Mouse (Mus musculus): ENCODE results near the gene Dnmt3c. TPM values are rescaled to one million over a fixed set of nuclear protein-coding genes. Genes with fewer than 3 reads are reported as not detected.
"Not testable (repeated sequence)": the region's sequence is repeated elsewhere in the genome, so short reads cannot be mapped to it uniquely, and the experiment has no call there.

The Dnmt3c gene
- polyA plus RNA-seq, 1 experiment from 2014 or later = not detected

GRCm38 (mm10) chr2:153675364-153675763 is 21.1 kb upstream of the Dnmt3c start:
- H3K9me3 ChIP-seq; H3K27me3 ChIP-seq; H3K4me2 ChIP-seq; ATAC-seq (ENCODE audit: borderline replicate concordance, extremely low read depth, low FRiP score, low TSS enrichment); H3K9ac ChIP-seq; H3K4me1 ChIP-seq; H3K4me3 ChIP-seq; H3K36me3 ChIP-seq; H3K27ac ChIP-seq: not testable (repeated sequence)
- WGBS = 64% methylated on average over 1 of the region's 1 CpGs

- H3K9me3 ChIP-seq = no peaks in the 10 kb centered on the region
- no peak overlapping the region for H3K4me3 ChIP-seq
- H3K4me2 ChIP-seq = no peak overlapping the region
- H3K9ac ChIP-seq = no peak overlapping the region
- 89% methylated on average over 6 of the region's 6 CpGs for WGBS
- H3K4me1 ChIP-seq = no peaks in the 10 kb centered on the region
- peaks cover 8% of the 10 kb centered on the region; the same call in 1 of the 2 replicates for H3K36me3 ChIP-seq
- H3K27ac ChIP-seq = no peak overlapping the region
- H3K27me3 ChIP-seq = no peaks in the 10 kb centered on the region
- no peak for ATAC-seq (ENCODE audit: borderline replicate concordance, extremely low read depth, low FRiP score, low TSS enrichment)
These were observed 19.5 kb upstream of the Dnmt3c start for GRCm38 (mm10) chr2:153676944-153677343.

GRCm38 (mm10) chr2:153677550-153677949 is 18.9 kb upstream of the Dnmt3c start:
- no peaks in the 10 kb centered on the region for H3K4me1 ChIP-seq
- no peak overlapping the region for H3K27ac ChIP-seq
- ATAC-seq (ENCODE audit: borderline replicate concordance, extremely low read depth, low FRiP score, low TSS enrichment) = no peak
- no peak overlapping the region for H3K9ac ChIP-seq
- H3K4me3 ChIP-seq = no peak overlapping the region
- WGBS = 79% methylated on average over 7 of the region's 7 CpGs
- H3K36me3 ChIP-seq = peaks cover 8% of the 10 kb centered on the region; the same call in 1 of the 2 replicates
- H3K27me3 ChIP-seq = no peaks in the 10 kb centered on the region
- H3K9me3 ChIP-seq = no peaks in the 10 kb centered on the region
- no peak overlapping the region for H3K4me2 ChIP-seq

- no peak overlapping the region for H3K27ac ChIP-seq
- WGBS = 98% methylated on average over 1 of the region's 1 CpGs
- no peak overlapping the region for H3K4me2 ChIP-seq
- H3K4me1 ChIP-seq = no peaks in the 10 kb centered on the region
- peaks cover 8% of the 10 kb centered on the region; the same call in 1 of the 2 replicates for H3K36me3 ChIP-seq
- H3K9me3 ChIP-seq = no peaks in the 10 kb centered on the region
- ATAC-seq (ENCODE audit: borderline replicate concordance, extremely low read depth, low FRiP score, low TSS enrichment) = no peak
- H3K4me3 ChIP-seq = no peak overlapping the region
- H3K27me3 ChIP-seq = no peaks in the 10 kb centered on the region
- H3K9ac ChIP-seq = no peak overlapping the region
These were observed 16.5 kb upstream of the Dnmt3c start for GRCm38 (mm10) chr2:153679959-153680358.

- H3K4me2 ChIP-seq; H3K9ac ChIP-seq; H3K36me3 ChIP-seq; H3K4me3 ChIP-seq; H3K9me3 ChIP-seq; H3K4me1 ChIP-seq; H3K27ac ChIP-seq; H3K27me3 ChIP-seq; ATAC-seq (ENCODE audit: borderline replicate concordance, extremely low read depth, low FRiP score, low TSS enrichment): not testable (repeated sequence)
- 73% methylated on average over 7 of the region's 7 CpGs for WGBS
These were observed 3.0 kb upstream of the Dnmt3c start for GRCm38 (mm10) chr2:153693413-153693812.

GRCm38 (mm10) chr2:153694462-153695085 is 1.9 kb upstream of the Dnmt3c start:
- no peaks in the 10 kb centered on the region for H3K9me3 ChIP-seq

GRCm38 (mm10) chr2:153703389-153703788 is 6.9 kb downstream of the Dnmt3c start:
- 43% methylated on average over 6 of the region's 6 CpGs for whole genome bisulfite sequencing
- no peaks in the 10 kb centered on the region for H3K36me3 ChIP-seq
- H3K9ac ChIP-seq = no peak overlapping the region
- no peaks in the 10 kb centered on the region for H3K27me3 ChIP-seq
- ATAC-seq (ENCODE audit: borderline replicate concordance, extremely low read depth, low FRiP score, low TSS enrichment) = no peak
- H3K9me3 ChIP-seq = no peaks in the 10 kb centered on the region
- no peak overlapping the region for H3K4me2 ChIP-seq
- no peak overlapping the region for H3K27ac ChIP-seq
- no peak overlapping the region for H3K4me3 ChIP-seq
- H3K4me1 ChIP-seq = no peaks in the 10 kb centered on the region

More at GRCm38 (mm10) chr2:153694462-153695085, 1.9 kb upstream of the Dnmt3c start:
- Histone ChIP-seq H3K36me3 (no peaks in the 10 kb centered on the region), H3K27me3 (no peaks in the 10 kb centered on the region), H3K4me1 (no peaks in the 10 kb centered on the region), H3K9ac (no peak overlapping the region), H3K4me3 (no peak overlapping the region), H3K27ac (no peak overlapping the region), H3K4me2 (no peak overlapping the region)
- ATAC-seq (ENCODE audit: borderline replicate concordance, extremely low read depth, low FRiP score, low TSS enrichment) = no peak
- 63% methylated on average over 19 of the region's 19 CpGs for WGBS

GRCm38 (mm10) chr2:153710701-153711330 is 14.4 kb downstream of the Dnmt3c start:
- H3K4me1 ChIP-seq = peaks cover 23% of the 10 kb centered on the region
- no peak overlapping the region for H3K4me3 ChIP-seq
- WGBS = 39% methylated on average over 8 of the region's 8 CpGs
- no peaks in the 10 kb centered on the region for H3K9me3 ChIP-seq
- H3K36me3 ChIP-seq = no peaks in the 10 kb centered on the region
- no peaks in the 10 kb centered on the region for H3K27me3 ChIP-seq
- H3K27ac ChIP-seq = no peak overlapping the region
- no peak overlapping the region for H3K9ac ChIP-seq
- ATAC-seq (ENCODE audit: borderline replicate concordance, extremely low read depth, low FRiP score, low TSS enrichment) = peak; percentile 44; the same call in 1 of the 2 replicates
- H3K4me2 ChIP-seq = no peak overlapping the region

- Histone ChIP-seq H3K36me3 (no peaks in the 10 kb centered on the region), H3K4me2 (no peak overlapping the region), H3K27ac (peak overlapping the region; percentile 68), H3K9me3 (no peaks in the 10 kb centered on the region), H3K27me3 (no peaks in the 10 kb centered on the region), H3K4me1 (peaks cover 23% of the 10 kb centered on the region), H3K4me3 (no peak overlapping the region), H3K9ac (no peak overlapping the region)
- 45% methylated on average over 3 of the region's 3 CpGs for WGBS
- peak; percentile 69; the same call in 1 of the 2 replicates for ATAC-seq (ENCODE audit: borderline replicate concordance, extremely low read depth, low FRiP score, low TSS enrichment)
These were observed 16.2 kb downstream of the Dnmt3c start for GRCm38 (mm10) chr2:153712646-153713091.

- H3K4me3 ChIP-seq = no peak overlapping the region
- H3K9ac ChIP-seq = no peak overlapping the region
- peak overlapping the region; percentile 68 for H3K27ac ChIP-seq
- ATAC-seq (ENCODE audit: borderline replicate concordance, extremely low read depth, low FRiP score, low TSS enrichment) = peak; percentile 62
- no peaks in the 10 kb centered on the region for H3K9me3 ChIP-seq
- H3K4me2 ChIP-seq = no peak overlapping the region
- peaks cover 23% of the 10 kb centered on the region for H3K4me1 ChIP-seq
- H3K36me3 ChIP-seq = no peaks in the 10 kb centered on the region
- 21% methylated on average over 4 of the region's 4 CpGs for WGBS
- H3K27me3 ChIP-seq = no peaks in the 10 kb centered on the region
These were observed 16.8 kb downstream of the Dnmt3c start for GRCm38 (mm10) chr2:153713227-153713626.

GRCm38 (mm10) chr2:153717861-153718260 is 21.4 kb downstream of the Dnmt3c start:
- not testable (repeated sequence) for H3K4me1 ChIP-seq; ATAC-seq (ENCODE audit: borderline replicate concordance, extremely low read depth, low FRiP score, low TSS enrichment); H3K36me3 ChIP-seq; H3K9me3 ChIP-seq; H3K4me3 ChIP-seq; H3K27me3 ChIP-seq; H3K4me2 ChIP-seq; H3K9ac ChIP-seq; H3K27ac ChIP-seq
- 68% methylated on average over 3 of the region's 3 CpGs for WGBS

GRCm38 (mm10) chr2:153723098-153723497 is 26.6 kb downstream of the Dnmt3c start:
- Histone ChIP-seq H3K27me3 (no peaks in the 10 kb centered on the region), H3K4me2 (no peak overlapping the region), H3K4me1 (no peaks in the 10 kb centered on the region), H3K9ac (no peak overlapping the region), H3K4me3 (no peak overlapping the region), H3K36me3 (no peaks in the 10 kb centered on the region), H3K27ac (no peak overlapping the region), H3K9me3 (no peaks in the 10 kb centered on the region)
- WGBS = 45% methylated on average over 1 of the region's 1 CpGs
- ATAC-seq (ENCODE audit: borderline replicate concordance, extremely low read depth, low FRiP score, low TSS enrichment) = no peak
